Mouse (Mus musculus) heart, adult 2 months (tissue): Measurements from ENCODE around the gene Ehbp1. TPM values are rescaled to one million over a fixed set of nuclear protein-coding genes. Genes with fewer than 3 reads are reported as not detected.

Experiments used
- DNase-seq, 2 experiments: peaks; one replicate each; pipeline ENCODE4 v3.0.0; 2021
- H3K27ac ChIP-seq: fragments of 200-600 bp; 2 replicates; pipeline ENCODE4 v1.8.1; 2022
- H3K27me3 ChIP-seq: fragments of 200-500 bp; 2 replicates; pipeline ENCODE4 v1.6.1; 2012; ENCODE audit warnings: mild to moderate bottlenecking, low read length, inconsistent platforms, mixed read lengths; ENCODE audit not compliant: control insufficient read depth, insufficient read depth
- H3K36me3 ChIP-seq: fragments of 200-500 bp; 2 replicates; pipeline ENCODE4 v1.6.1; 2012; ENCODE audit warnings: low read length, inconsistent platforms; ENCODE audit not compliant: control insufficient read depth, insufficient read depth
- H3K4me1 ChIP-seq: fragments of 200-500 bp; 2 replicates; pipeline ENCODE4 v1.6.1; 2011; ENCODE audit warnings: low read length; ENCODE audit not compliant: control insufficient read depth, insufficient read depth
- H3K4me3 ChIP-seq: fragments of 200-600 bp; 2 replicates; pipeline ENCODE4 v1.8.1; 2022
- H3K79me2 ChIP-seq: fragments of 200-500 bp; replicated peaks from 2 replicates; pipeline ENCODE4 v1.6.1; 2012; ENCODE audit warnings: mild to moderate bottlenecking, inconsistent platforms, low read length, moderate library complexity, mixed read lengths; ENCODE audit not compliant: control insufficient read depth, insufficient read depth
- H3K9ac ChIP-seq: fragments of 200-500 bp; 2 replicates; pipeline ENCODE4 v1.6.1; 2012; ENCODE audit warnings: low read depth, mild to moderate bottlenecking, control low read depth, inconsistent platforms, low read length, mixed read lengths
- CTCF ChIP-seq: fragments of 200-600 bp; IDR thresholded peaks from 2 replicates; pipeline ENCODE4 v1.8.1; 2022; ENCODE audit warnings: antibody characterized with exemption, mild to moderate bottlenecking, moderate library complexity
- EP300 ChIP-seq: fragments of 200-500 bp; IDR thresholded peaks from 2 replicates; pipeline ENCODE4 v1.6.1; 2011; ENCODE audit warnings: low read depth, low read length, control low read depth; ENCODE audit not compliant: insufficient read depth
- POLR2A ChIP-seq: fragments of 200-500 bp; IDR thresholded peaks from 2 replicates; pipeline ENCODE4 v1.6.1; 2011; ENCODE audit warnings: mild to moderate bottlenecking, low read depth, low read length, control low read depth; ENCODE audit not compliant: insufficient read depth
- WGBS: fragments of 180-500 bp; shearing (Covaris S2); methylation state at CpG from one replicate; pipeline ENCODE4 v1.1.7; 2018; 5-methylcytosine and 5-hydroxymethylcytosine counted together
- intact Hi-C: fragments of 180-260 bp; cut with DNase I; formaldehyde crosslinking; loops from one replicate; pipeline ENCODE4 v1.15.1; 2025
- long read RNA-seq: library from polyadenylated mRNA; stranded (forward); transcript quantifications from one replicate; pipeline ENCODE4 v2.0.0, GENCODE M21; 2021
- polyA plus RNA-seq: library from polyadenylated mRNA; depleted of rRNA; stranded (reverse); fragments of >200 nt; gene quantifications from 2 replicates; pipeline ENCODE4 v1.2.3, GENCODE M21; 2012; rRNA removed
- total RNA-seq, 2 experiments: library from RNA; stranded (reverse); gene quantifications; 2 replicates each; pipeline ENCODE4 v1.2.3; 2021

Ehbp1 gene
- total RNA-seq (100 to 1,000 TPM; 111 to 133 TPM), polyA plus RNA-seq (21.3 and 49.2 TPM in 2 replicates)
- long read RNA-seq, partial matches to known transcripts = 6 of 16 reads
- long read RNA-seq, other reads (novel, unspliced or antisense) = 10 of 16 reads

DNA sequence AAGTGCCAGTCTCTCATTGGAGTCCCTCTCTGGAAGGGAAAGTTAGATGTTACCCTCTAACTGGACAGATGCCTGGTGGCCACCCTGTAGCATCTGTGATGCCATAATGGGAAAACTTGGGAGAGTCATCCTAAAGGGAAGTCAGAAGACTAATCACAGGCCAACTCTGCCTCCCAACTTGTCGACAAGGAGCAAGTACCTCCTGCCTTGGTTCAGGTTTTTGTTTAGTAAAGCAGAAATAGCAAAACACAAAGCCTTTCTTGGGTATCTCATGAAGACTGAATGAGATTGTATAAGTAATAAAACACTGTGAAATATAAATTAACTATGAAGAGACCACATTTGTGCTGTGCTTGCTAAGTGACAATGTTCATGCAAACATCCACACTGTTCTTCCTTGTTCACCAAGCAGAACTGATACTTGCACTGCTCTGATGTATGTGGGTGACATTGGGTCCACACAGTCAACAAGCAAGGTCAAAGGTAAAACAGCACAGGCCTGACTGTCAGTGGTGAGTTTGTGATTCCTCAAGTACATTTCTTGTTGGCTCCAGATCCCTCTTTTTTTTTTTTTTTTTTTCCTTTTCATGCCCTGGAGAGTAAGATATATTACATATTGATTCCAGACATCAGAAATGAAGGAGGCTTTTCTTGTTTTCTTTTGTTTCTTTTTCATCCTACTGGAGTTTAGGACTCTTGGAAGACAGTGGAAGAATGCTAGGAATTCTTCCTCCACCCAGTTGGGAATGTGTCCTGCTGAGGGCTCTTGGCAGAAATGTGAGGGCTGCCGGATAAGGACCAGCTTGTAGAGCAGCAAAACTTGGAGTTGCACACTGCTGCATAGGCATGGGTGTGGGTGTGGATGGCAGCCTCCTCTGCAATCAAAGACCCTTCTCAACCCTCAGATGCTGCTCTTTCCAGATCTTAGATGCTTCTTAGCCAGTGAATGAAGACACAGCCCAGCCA, at the start of gene Ehbp1:
TSS of gene Ehbp1 (minus strand) at position 51 of the 966 bp plus-strand sequence.
- 44% methylated on average over 2 of the region's 2 CpGs for WGBS
- Histone ChIP-seq H3K4me3 (no peak within 1 kb of the TSS), H3K27ac (no peak within 1 kb of the TSS), H3K27me3 (no peaks in the 10 kb centered on the region), H3K79me2 (no peaks in the 10 kb centered on the region), H3K36me3 (no peaks in the 10 kb centered on the region), H3K9ac (no peak within 1 kb of the TSS), H3K4me1 (peaks cover 2% of the 10 kb centered on the region; the same call in 1 of the 2 replicates)
- TF ChIP-seq POLR2A = no peak
- TF ChIP-seq CTCF = no peak
- no peak for TF ChIP-seq EP300
- intact Hi-C loops = no loop called here
- DNase-seq = peak; percentile 20 to 27

DNA sequence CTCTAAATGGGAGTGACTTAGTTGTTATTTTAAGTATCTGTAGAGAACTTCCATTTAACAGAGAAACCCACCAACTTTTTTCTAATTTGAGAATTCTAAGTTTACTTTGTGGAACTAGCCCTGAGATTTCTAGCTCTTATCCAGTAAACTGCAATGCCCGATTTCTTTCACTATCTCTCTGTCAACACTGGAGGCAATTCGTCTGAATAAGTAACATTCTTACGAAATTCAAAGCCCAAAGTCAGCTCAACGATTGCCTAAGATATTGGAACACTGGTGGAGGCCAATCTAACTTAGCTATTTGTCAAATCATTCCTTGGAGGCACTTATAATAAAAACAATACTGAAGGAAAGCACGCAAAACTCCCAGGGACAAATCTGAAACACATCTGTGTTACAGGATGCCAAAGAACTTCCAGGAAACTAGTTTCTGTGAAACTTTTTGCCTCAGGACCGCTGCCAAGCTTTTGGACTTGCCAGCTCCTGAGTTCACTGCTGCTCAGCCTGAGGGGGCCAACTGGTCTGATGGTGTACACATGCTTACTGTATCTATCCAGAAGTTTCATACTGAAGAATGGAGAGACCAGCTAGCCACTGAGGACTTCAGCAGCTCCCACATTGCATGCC, 45.5 kb upstream of the Ehbp1 start:
- Histone ChIP-seq H3K79me2 (no peaks in the 10 kb centered on the region), H3K4me1 (peaks cover 2% of the 10 kb centered on the region; the same call in 1 of the 2 replicates), H3K36me3 (no peaks in the 10 kb centered on the region), H3K9ac (no peak overlapping the region), H3K27me3 (0 out of 2 replicates have a peak, but pooled peaks cover 2% of the 10 kb centered on the region), H3K4me3 (no peak overlapping the region), H3K27ac (no peak overlapping the region)
- WGBS = 36% methylated on average over 6 of the region's 6 CpGs
- peak; percentile 45 to 55 for DNase-seq
- TF ChIP-seq CTCF = no peak
- TF ChIP-seq EP300 = no peak
- TF ChIP-seq POLR2A = no peak
- intact Hi-C loops = no loop called here

DNA sequence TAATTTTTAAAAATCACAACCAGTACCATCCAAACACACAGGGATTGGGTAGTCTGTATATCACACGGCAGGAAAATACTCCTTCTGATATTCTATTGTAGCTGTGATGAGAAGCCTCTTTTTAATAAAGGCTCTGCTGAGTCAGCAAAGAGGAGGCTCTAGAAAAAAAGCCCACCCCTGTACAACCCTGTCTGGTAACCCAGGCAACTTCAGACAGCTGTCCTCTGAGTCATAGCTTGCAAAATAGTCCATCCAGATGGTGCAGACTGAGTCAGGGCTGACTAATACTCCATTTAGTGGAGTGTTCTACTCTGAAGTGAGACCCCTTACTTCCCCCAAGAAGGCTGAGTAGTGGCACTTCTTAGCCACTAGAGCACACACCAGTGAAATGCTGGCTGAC, 41.4 kb upstream of the Ehbp1 start:
- DNase-seq = no peak
- Histone ChIP-seq H3K4me3 (no peak overlapping the region), H3K9ac (no peak overlapping the region), H3K36me3 (no peaks in the 10 kb centered on the region), H3K4me1 (peaks cover 2% of the 10 kb centered on the region; the same call in 1 of the 2 replicates), H3K79me2 (no peaks in the 10 kb centered on the region), H3K27me3 (0 out of 2 replicates have a peak, but pooled peaks cover 2% of the 10 kb centered on the region), H3K27ac (no peak overlapping the region)
- 73% methylated on average over 1 of the region's 1 CpGs for WGBS
- intact Hi-C loops = no loop called here
- TF ChIP-seq CTCF = no peak
- TF ChIP-seq EP300 = no peak
- no peak for TF ChIP-seq POLR2A

DNA sequence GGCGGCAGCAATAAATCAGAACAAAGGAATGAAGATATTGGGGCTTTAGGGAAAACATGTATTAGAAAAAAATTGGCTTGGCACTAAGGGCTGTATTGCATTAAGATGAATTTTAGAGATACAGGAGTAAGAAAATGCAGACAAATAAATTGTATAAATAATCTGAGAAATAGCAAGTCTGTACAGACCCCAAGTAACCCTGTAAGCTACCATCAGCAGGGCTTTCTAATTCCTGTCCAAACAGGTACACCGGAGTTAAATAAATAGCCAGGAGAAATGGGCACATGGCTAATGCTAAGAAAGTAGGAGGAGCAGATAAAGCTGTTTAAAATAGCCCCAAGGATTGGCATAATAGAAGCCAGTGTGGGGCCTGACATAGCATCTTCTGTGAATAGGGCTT, 32.7 kb upstream of the Ehbp1 start:
- H3K4me3 ChIP-seq = no peak overlapping the region
- no peak overlapping the region for H3K27ac ChIP-seq
- no peak for DNase-seq
- H3K79me2 ChIP-seq = no peaks in the 10 kb centered on the region
- no peaks in the 10 kb centered on the region for H3K27me3 ChIP-seq
- 93% methylated on average over 2 of the region's 2 CpGs for WGBS
- intact Hi-C loops = no loop called here
- TF ChIP-seq CTCF = no peak
- TF ChIP-seq EP300 = no peak
- TF ChIP-seq POLR2A = no peak
- no peak overlapping the region for H3K9ac ChIP-seq
- H3K4me1 ChIP-seq = no peaks in the 10 kb centered on the region; the same call in 1 of the 2 replicates
- H3K36me3 ChIP-seq = no peaks in the 10 kb centered on the region

DNA sequence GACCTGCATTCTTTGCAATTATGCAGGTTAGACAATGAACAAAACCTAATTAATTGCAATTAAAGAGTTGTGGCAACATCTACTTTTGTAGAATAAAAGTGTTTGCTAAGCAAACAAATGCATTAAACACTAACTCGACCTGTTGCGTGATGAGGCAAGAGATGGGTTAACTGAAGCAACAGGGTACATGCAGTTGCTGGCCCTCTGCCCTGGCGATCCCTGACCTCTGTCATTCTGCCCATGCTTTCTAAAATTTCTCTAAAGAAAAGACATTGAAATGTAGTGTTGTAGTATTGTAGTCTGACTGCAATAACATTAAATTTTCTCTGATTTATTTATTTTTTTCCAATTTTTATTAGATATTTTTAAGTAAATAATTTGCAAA, 31.2 kb upstream of the Ehbp1 start:
- no peak for DNase-seq
- TF ChIP-seq EP300 (no peak), POLR2A (no peak), CTCF (no peak)
- H3K36me3 ChIP-seq = no peaks in the 10 kb centered on the region
- no peak overlapping the region for H3K27ac ChIP-seq
- intact Hi-C loops = no loop called here
- 79% methylated on average over 3 of the region's 3 CpGs for WGBS
- no peak overlapping the region for H3K9ac ChIP-seq
- H3K4me1 ChIP-seq = no peaks in the 10 kb centered on the region; the same call in 1 of the 2 replicates
- no peak overlapping the region for H3K4me3 ChIP-seq
- H3K27me3 ChIP-seq = no peaks in the 10 kb centered on the region
- no peaks in the 10 kb centered on the region for H3K79me2 ChIP-seq

DNA sequence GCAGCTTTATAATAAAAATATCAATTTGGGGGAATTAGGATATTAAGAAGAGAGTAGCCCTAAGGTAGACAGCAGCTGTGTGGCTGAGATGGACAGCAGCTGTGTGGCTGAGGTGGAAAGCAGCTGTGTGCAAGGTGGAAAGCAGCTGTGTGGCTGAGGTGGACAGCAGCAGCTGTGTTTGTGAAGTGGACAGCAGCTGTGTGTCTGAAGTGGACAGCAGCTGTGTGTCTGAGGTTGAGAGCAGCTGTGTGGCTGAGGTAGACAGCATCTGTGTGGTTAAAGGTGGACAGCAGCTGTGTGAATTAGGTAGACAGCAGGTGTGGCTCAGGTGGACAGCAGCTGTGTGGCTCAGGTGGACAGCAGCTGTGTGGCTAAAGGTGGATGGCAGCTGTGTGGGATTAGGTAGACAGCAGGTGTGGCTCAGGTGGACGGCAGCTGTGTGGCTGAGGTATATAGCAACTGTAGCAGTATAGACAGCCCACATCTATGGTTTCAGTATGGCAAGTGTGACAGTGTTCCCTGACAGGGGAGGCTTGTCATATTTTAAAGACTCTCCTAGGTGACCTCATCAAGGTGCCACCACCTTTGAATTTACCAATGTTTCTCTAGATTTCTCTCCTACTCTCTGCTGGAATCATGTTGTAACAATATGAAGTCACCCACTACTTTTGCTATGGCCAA, 30.7 kb upstream of the Ehbp1 start:
- H3K9ac ChIP-seq = no peak overlapping the region
- no peak overlapping the region for H3K4me3 ChIP-seq
- H3K36me3 ChIP-seq = no peaks in the 10 kb centered on the region
- intact Hi-C loops = no loop called here
- no peaks in the 10 kb centered on the region for H3K27me3 ChIP-seq
- DNase-seq = no peak
- no peak for TF ChIP-seq POLR2A
- no peak for TF ChIP-seq CTCF
- TF ChIP-seq EP300 = no peak
- no peaks in the 10 kb centered on the region; the same call in 1 of the 2 replicates for H3K4me1 ChIP-seq
- no peak overlapping the region for H3K27ac ChIP-seq
- no peaks in the 10 kb centered on the region for H3K79me2 ChIP-seq
- 82% methylated on average over 1 of the region's 1 CpGs for WGBS
